Mouse (Mus musculus): ENCODE measurements around the gene 4933406M09Rik.

4933406M09Rik gene

DNA sequence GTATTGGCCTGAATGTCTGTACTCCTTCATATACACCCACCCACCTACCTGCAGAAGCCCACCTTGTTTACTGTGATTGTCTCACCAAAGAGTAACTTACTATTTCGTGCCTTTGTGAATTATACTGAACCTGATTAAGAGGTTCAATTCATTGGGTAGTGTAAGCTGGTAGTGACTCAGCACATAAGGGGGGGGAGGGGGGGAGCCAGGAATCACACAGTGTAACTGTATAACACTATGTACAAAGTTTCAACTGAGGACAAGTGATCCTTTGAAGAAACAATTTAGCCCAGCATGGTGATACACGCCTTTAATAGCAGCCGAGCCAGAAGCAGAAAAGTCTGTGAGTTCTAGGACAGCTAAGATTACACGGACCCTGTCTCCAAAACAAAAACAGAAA, 47.7 kb downstream of the 4933406M09Rik start:
- no peak for DNase-seq (ENCODE audit: low spot score)

DNA sequence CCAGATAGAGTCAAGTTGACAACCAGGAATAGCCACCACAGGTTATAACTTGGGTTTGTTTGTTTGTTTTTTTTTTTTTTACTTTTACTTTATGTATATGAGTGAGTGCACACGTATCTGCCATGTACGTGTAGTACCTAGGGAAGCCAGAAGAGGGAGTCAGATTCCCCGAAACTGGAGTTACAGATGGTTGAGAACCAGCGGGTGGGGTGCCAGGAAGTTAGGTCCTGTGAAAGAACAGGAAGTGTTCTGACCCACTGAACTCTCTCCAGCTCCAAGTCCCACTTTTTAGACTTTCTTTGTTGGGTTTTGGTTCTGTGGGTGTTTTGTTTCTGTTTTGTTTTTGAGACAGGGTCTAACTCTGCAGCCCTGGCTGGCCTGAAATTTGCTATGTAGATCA, 49.7 kb downstream of the 4933406M09Rik start:
- DNase-seq (ENCODE audit: low spot score): no peak

DNA sequence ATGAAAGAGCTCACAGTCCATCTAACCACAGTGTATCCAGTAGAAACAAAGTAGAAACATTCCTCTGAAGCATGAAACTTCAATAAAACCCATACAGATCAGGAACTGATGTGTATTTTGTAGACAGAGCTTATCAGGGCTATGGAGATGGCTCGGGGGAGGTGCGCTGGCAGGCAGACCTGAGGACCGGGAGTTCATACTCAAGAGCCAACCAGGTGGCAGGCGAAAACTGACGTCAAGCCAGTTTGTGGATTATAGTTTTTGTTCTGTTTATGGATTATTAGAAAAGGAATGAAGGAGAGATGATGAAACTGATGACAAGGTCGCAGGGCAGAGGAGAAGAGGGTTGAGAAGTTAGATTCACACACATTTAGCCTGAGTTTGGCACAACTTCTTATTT, 54.7 kb downstream of the 4933406M09Rik start:
- DNase-seq (ENCODE audit: low spot score): no peak

All from urinary bladder, postnatal 25 days (tissue).